Mouse (Mus musculus): Measurements from ENCODE around the gene Cd96. TPM values are rescaled to one million over a fixed set of nuclear protein-coding genes. Genes with fewer than 3 reads are reported as not detected.

Gene Cd96
- polyA plus RNA-seq, 1 experiment from 2014 or later: not detected

- H3K9ac ChIP-seq (ENCODE audit: low read depth, low read length): no peak overlapping the region
- H3K27ac ChIP-seq (ENCODE audit: low read depth, low read length): no peak overlapping the region
- no peaks in the 10 kb centered on the region for H3K9me3 ChIP-seq (ENCODE audit: control insufficient read depth, low read length)
- 77% methylated on average over 5 of the region's 5 CpGs for WGBS
- H3K4me3 ChIP-seq (ENCODE audit: low read length): no peak overlapping the region
- no peaks in the 10 kb centered on the region for H3K36me3 ChIP-seq (ENCODE audit: control insufficient read depth, insufficient read depth, low read length)
- H3K4me1 ChIP-seq (ENCODE audit: control insufficient read depth, insufficient read depth, low read length): no peaks in the 10 kb centered on the region
- ATAC-seq (ENCODE audit: low FRiP score, low TSS enrichment): no peak
- H3K4me2 ChIP-seq (replicated peaks; ENCODE audit: low read depth, low read length): no peak overlapping the region
- no peaks in the 10 kb centered on the region; the same call in 1 of the 2 replicates for H3K27me3 ChIP-seq (ENCODE audit: control insufficient read depth, insufficient read depth, low read length)
Measured at GRCm38 (mm10) chr16:46008036-46008605, 111.9 kb downstream of the Cd96 start.

DNA sequence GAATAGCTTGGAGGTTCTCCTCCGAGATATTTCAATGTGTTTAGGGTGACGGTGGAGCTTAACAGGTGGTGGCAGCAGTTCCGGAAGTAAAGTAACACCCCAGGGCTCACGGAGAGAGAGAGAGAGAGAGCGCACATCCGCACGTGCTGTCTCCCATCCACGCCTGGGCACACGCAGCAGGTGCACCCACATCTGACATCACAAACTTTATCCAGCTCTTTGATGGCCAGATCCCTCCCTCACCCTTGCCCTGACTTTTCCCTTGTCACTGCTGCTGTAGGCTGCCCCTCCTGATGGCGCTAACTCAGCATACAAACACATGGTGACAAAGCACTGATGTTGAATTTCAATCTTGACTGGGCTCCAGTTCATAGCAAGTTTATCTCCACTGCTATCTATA is 113.8 kb downstream of the Cd96 start:
- no peak overlapping the region for H3K4me3 ChIP-seq (ENCODE audit: low read length)
- no peak for ATAC-seq (ENCODE audit: low FRiP score, low TSS enrichment)
- H3K27ac ChIP-seq (ENCODE audit: low read depth, low read length): no peak overlapping the region
- H3K4me1 ChIP-seq (ENCODE audit: control insufficient read depth, insufficient read depth, low read length): no peaks in the 10 kb centered on the region
- no peak overlapping the region for H3K4me2 ChIP-seq (replicated peaks; ENCODE audit: low read depth, low read length)
- 83% methylated on average over 10 of the region's 10 CpGs for WGBS
- H3K36me3 ChIP-seq (ENCODE audit: control insufficient read depth, insufficient read depth, low read length): no peaks in the 10 kb centered on the region
- no peak overlapping the region for H3K9ac ChIP-seq (ENCODE audit: low read depth, low read length)
- H3K9me3 ChIP-seq (ENCODE audit: control insufficient read depth, low read length): no peaks in the 10 kb centered on the region
- no peaks in the 10 kb centered on the region; the same call in 1 of the 2 replicates for H3K27me3 ChIP-seq (ENCODE audit: control insufficient read depth, insufficient read depth, low read length)

DNA sequence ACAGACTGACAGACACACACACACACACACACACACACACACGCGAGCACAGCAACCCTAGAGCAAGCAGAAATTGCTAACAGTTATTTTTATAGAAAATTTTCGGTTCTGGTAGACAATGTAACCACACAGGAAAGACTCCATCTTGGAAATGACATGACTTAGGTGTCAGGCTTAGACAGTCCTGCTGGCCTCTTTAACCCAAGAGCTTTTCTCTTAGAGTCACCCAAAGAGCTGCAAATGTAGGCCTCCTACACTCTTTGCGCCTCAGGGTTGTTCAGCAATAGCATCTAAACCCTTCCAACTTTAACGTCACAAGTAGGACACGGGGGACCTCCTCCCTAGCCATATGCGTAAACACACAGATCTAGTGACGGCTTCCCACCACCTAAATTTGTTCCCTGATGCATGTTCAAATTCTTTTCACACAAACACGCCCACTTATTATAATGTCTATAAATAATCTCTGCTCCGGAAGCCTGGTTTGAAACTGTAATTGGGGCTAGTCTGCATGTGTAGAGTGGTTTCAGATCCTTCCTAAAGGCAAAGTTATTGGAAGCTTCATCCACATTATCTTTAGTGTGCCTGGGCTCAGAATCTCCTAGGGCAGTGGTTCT is 118.4 kb downstream of the Cd96 start:
- no peak for ATAC-seq (ENCODE audit: low FRiP score, low TSS enrichment)
- Histone ChIP-seq H3K36me3 (ENCODE audit: control insufficient read depth, insufficient read depth, low read length) (no peaks in the 10 kb centered on the region), H3K4me3 (ENCODE audit: low read length) (no peak overlapping the region), H3K27ac (ENCODE audit: low read depth, low read length) (no peak overlapping the region), H3K9ac (ENCODE audit: low read depth, low read length) (no peak overlapping the region), H3K4me2 (replicated peaks; ENCODE audit: low read depth, low read length) (no peak overlapping the region), H3K27me3 (ENCODE audit: control insufficient read depth, insufficient read depth, low read length) (no peaks in the 10 kb centered on the region), H3K9me3 (ENCODE audit: control insufficient read depth, low read length) (no peaks in the 10 kb centered on the region), H3K4me1 (ENCODE audit: control insufficient read depth, insufficient read depth, low read length) (no peaks in the 10 kb centered on the region)
- 84% methylated on average over 10 of the region's 10 CpGs for WGBS

DNA sequence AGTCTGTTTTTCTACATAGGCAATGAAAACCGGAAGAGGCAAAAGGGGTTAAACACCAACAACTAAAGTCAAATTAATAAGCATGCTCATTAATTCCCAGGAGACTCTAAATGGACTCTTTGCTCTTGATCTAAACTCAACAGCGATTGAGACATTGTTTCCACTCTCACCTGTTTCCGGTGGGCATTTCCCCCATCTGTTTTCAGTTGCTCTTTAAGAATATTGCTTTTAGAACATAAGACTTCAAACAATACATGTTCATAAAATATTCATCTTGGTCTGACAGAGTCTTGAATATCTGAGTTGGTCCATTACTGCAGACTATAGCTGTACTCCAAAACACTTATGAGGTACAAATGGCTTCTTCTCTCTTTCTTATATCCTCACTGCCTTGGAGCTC is 119.1 kb downstream of the Cd96 start:
- no peaks in the 10 kb centered on the region for H3K27me3 ChIP-seq (ENCODE audit: control insufficient read depth, insufficient read depth, low read length)
- H3K9ac ChIP-seq (ENCODE audit: low read depth, low read length): no peak overlapping the region
- no peaks in the 10 kb centered on the region for H3K4me1 ChIP-seq (ENCODE audit: control insufficient read depth, insufficient read depth, low read length)
- H3K4me2 ChIP-seq (replicated peaks; ENCODE audit: low read depth, low read length): no peak overlapping the region
- no peak for ATAC-seq (ENCODE audit: low FRiP score, low TSS enrichment)
- no peak overlapping the region for H3K27ac ChIP-seq (ENCODE audit: low read depth, low read length)
- no peaks in the 10 kb centered on the region for H3K9me3 ChIP-seq (ENCODE audit: control insufficient read depth, low read length)
- no peaks in the 10 kb centered on the region for H3K36me3 ChIP-seq (ENCODE audit: control insufficient read depth, insufficient read depth, low read length)
- 87% methylated on average over 3 of the region's 3 CpGs for WGBS
- no peak overlapping the region for H3K4me3 ChIP-seq (ENCODE audit: low read length)

GRCm38 (mm10) chr16:45999374-46000191 is 120.5 kb downstream of the Cd96 start:
- H3K27me3 ChIP-seq (ENCODE audit: control insufficient read depth, insufficient read depth, low read length): no peaks in the 10 kb centered on the region
- H3K4me1 ChIP-seq (ENCODE audit: control insufficient read depth, insufficient read depth, low read length): no peaks in the 10 kb centered on the region
- H3K36me3 ChIP-seq (ENCODE audit: control insufficient read depth, insufficient read depth, low read length): no peaks in the 10 kb centered on the region
- H3K4me2 ChIP-seq (replicated peaks; ENCODE audit: low read depth, low read length): no peak overlapping the region
- 56% methylated on average over 10 of the region's 10 CpGs for WGBS
- no peak overlapping the region for H3K27ac ChIP-seq (ENCODE audit: low read depth, low read length)
- no peaks in the 10 kb centered on the region for H3K9me3 ChIP-seq (ENCODE audit: control insufficient read depth, low read length)
- no peak for ATAC-seq (ENCODE audit: low FRiP score, low TSS enrichment)
- H3K9ac ChIP-seq (ENCODE audit: low read depth, low read length): no peak overlapping the region
- H3K4me3 ChIP-seq (ENCODE audit: low read length): no peak overlapping the region

- Histone ChIP-seq H3K4me2 (replicated peaks; ENCODE audit: low read depth, low read length) (no peak overlapping the region), H3K27ac (ENCODE audit: low read depth, low read length) (no peak overlapping the region), H3K9ac (ENCODE audit: low read depth, low read length) (no peak overlapping the region), H3K4me3 (ENCODE audit: low read length) (no peak overlapping the region), H3K36me3 (ENCODE audit: control insufficient read depth, insufficient read depth, low read length) (no peaks in the 10 kb centered on the region), H3K4me1 (ENCODE audit: control insufficient read depth, insufficient read depth, low read length) (no peaks in the 10 kb centered on the region), H3K9me3 (ENCODE audit: control insufficient read depth, low read length) (no peaks in the 10 kb centered on the region), H3K27me3 (ENCODE audit: control insufficient read depth, insufficient read depth, low read length) (no peaks in the 10 kb centered on the region)
- no peak for ATAC-seq (ENCODE audit: low FRiP score, low TSS enrichment)
- WGBS: 77% methylated on average over 7 of the region's 7 CpGs
Measured at GRCm38 (mm10) chr16:45998231-45998630, 121.8 kb downstream of the Cd96 start.

- Histone ChIP-seq H3K9ac (ENCODE audit: low read depth, low read length) (no peak overlapping the region), H3K36me3 (ENCODE audit: control insufficient read depth, insufficient read depth, low read length) (no peaks in the 10 kb centered on the region), H3K4me2 (replicated peaks; ENCODE audit: low read depth, low read length) (no peak overlapping the region), H3K27ac (ENCODE audit: low read depth, low read length) (no peak overlapping the region), H3K27me3 (ENCODE audit: control insufficient read depth, insufficient read depth, low read length) (no peaks in the 10 kb centered on the region), H3K4me1 (ENCODE audit: control insufficient read depth, insufficient read depth, low read length) (no peaks in the 10 kb centered on the region), H3K4me3 (ENCODE audit: low read length) (no peak overlapping the region), H3K9me3 (ENCODE audit: control insufficient read depth, low read length) (no peaks in the 10 kb centered on the region)
- no peak for ATAC-seq (ENCODE audit: low FRiP score, low TSS enrichment)
- WGBS: 46% methylated on average over 10 of the region's 10 CpGs
Measured at GRCm38 (mm10) chr16:45990901-45991676, 129.0 kb downstream of the Cd96 start.

DNA sequence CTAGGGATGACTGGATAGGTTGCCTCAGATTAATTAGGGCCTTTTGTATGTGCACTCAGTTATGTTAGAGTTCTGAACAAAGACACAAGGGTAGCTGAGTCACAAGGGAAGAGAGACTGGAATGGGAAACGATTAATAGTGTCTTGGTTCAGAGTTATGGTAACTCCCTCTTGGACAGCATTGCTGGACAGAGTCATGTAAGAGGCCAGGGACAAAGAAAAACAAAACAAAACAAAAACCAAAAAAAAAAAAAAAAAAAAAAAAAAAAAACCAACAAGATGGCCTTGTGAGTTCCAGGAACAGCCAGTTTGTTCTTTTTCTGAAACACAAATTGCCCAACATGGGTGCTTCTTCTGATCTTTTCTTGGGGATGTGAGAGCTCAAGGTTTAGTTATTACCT is 133.8 kb downstream of the Cd96 start:
- ATAC-seq (ENCODE audit: low FRiP score, low TSS enrichment): no peak
- no peaks in the 10 kb centered on the region for H3K36me3 ChIP-seq (ENCODE audit: control insufficient read depth, insufficient read depth, low read length)
- no peak overlapping the region for H3K27ac ChIP-seq (ENCODE audit: low read depth, low read length)
- H3K4me3 ChIP-seq (ENCODE audit: low read length): no peak overlapping the region
- no peak overlapping the region for H3K4me2 ChIP-seq (replicated peaks; ENCODE audit: low read depth, low read length)
- H3K27me3 ChIP-seq (ENCODE audit: control insufficient read depth, insufficient read depth, low read length): no peaks in the 10 kb centered on the region
- H3K9ac ChIP-seq (ENCODE audit: low read depth, low read length): no peak overlapping the region
- WGBS: 62% methylated on average over 1 of the region's 1 CpGs
- 0 out of 2 replicates have a peak, but pooled peaks cover 5% of the 10 kb centered on the region for H3K4me1 ChIP-seq (ENCODE audit: control insufficient read depth, insufficient read depth, low read length)
- H3K9me3 ChIP-seq (ENCODE audit: control insufficient read depth, low read length): no peaks in the 10 kb centered on the region

Measured in kidney, embryonic 14.5 days (tissue).